In genomic region chr5:43634071-43634601, GRCm38 (mm10) we compare ENCODE assay signal across 20 mouse cellular contexts. TPM values are rescaled to one million over a fixed set of nuclear protein-coding genes. Genes with fewer than 3 reads are reported as not detected.
DNase-seq lines count a peak whose midpoint lies in the region; ATAC-seq lines count a peak whose summit lies in the region.
"Had no signal": no experiment of that assay in that cellular context is flagged by ENCODE, and none has a peak within 500 bp of the region (broad histone marks: within the 10 kb centered on the region; RNA-seq: fewer than 3 reads in every experiment).

No protein-coding gene starts in this region.

- intact Hi-C loops in gastrocnemius, postnatal 36 days (cut with DNase I): loop anchor here (2.0 kb wide), 1 partner anchor 209 kb away; no protein-coding TSS in a partner anchor

- no peaks in the 10 kb centered on the region for H3K27me3 ChIP-seq in hindbrain, embryonic 11.5 days (ENCODE audit: control insufficient read depth, insufficient read depth, low read length)
- no peaks in the 10 kb centered on the region for H3K27me3 ChIP-seq in hindbrain, embryonic 10.5 days (ENCODE audit: insufficient read depth, poor library complexity, severe bottlenecking)
- no peaks in the 10 kb centered on the region for H3K27me3 ChIP-seq in lung, embryonic 15.5 days
- H3K27me3 ChIP-seq in forebrain, embryonic 16.5 days (replicated peaks; ENCODE audit: control insufficient read depth, insufficient read depth, low read length): no peaks in the 10 kb centered on the region
- no peaks in the 10 kb centered on the region for H3K27me3 ChIP-seq in midbrain, embryonic 15.5 days (replicated peaks)
- H3K27me3 ChIP-seq: embryonic facial prominence, embryonic 15.5 days; limb, embryonic 15.5 days had no signal

- no peak overlapping the region for H3K9ac ChIP-seq in hindbrain, embryonic 11.5 days (ENCODE audit: low read depth, low read length)
- H3K9ac ChIP-seq in lung, embryonic 15.5 days: no peak overlapping the region
- no peak overlapping the region for H3K9ac ChIP-seq in forebrain, embryonic 16.5 days (replicated peaks; ENCODE audit: low read depth, low read length)
- no peak overlapping the region for H3K9ac ChIP-seq in midbrain, embryonic 15.5 days
- H3K9ac ChIP-seq: embryonic facial prominence, embryonic 15.5 days; limb, embryonic 15.5 days had no signal

- 86% methylated on average over 5 of the region's 5 CpGs for WGBS in hindbrain, embryonic 11.5 days
- 84% methylated on average over 5 of the region's 5 CpGs for WGBS in hindbrain, embryonic 10.5 days
- 83% methylated on average over 5 of the region's 5 CpGs for WGBS in lung, embryonic 15.5 days
- 85% methylated on average over 5 of the region's 5 CpGs for WGBS in forebrain, embryonic 16.5 days
- WGBS in midbrain, embryonic 15.5 days: 93% methylated on average over 5 of the region's 5 CpGs

- H3K4me2 ChIP-seq in hindbrain, embryonic 11.5 days (replicated peaks; ENCODE audit: low read depth, low read length): no peak overlapping the region
- no peak overlapping the region for H3K4me2 ChIP-seq in lung, embryonic 15.5 days
- no peak overlapping the region for H3K4me2 ChIP-seq in forebrain, embryonic 16.5 days (ENCODE audit: low read length)
- H3K4me2 ChIP-seq in midbrain, embryonic 15.5 days: no peak overlapping the region
- H3K4me2 ChIP-seq: embryonic facial prominence, embryonic 15.5 days; heart, embryonic 11.5 days; limb, embryonic 15.5 days had no signal

- no peak for DNase-seq in hindbrain, embryonic 11.5 days (ENCODE audit: low spot score)
- DNase-seq in hindbrain, embryonic 10.5 days (ENCODE audit: low spot score): no peak
- no peak for DNase-seq in lung, postnatal 10 days
- no peak for DNase-seq in gastrocnemius, postnatal 36 days
- DNase-seq: adrenal gland, postnatal 14 days; cerebellum, adult 11-12 months; gastrocnemius, postnatal 25 days; heart, postnatal 14 days; right cerebral cortex, postnatal 4 days; thymus, postnatal 14 days had no signal

- no peaks in the 10 kb centered on the region for H3K4me1 ChIP-seq in hindbrain, embryonic 11.5 days (replicated peaks; ENCODE audit: control insufficient read depth, insufficient read depth, low read length)
- no peaks in the 10 kb centered on the region for H3K4me1 ChIP-seq in hindbrain, embryonic 10.5 days (replicated peaks)
- no peaks in the 10 kb centered on the region for H3K4me1 ChIP-seq in lung, embryonic 15.5 days
- H3K4me1 ChIP-seq in forebrain, embryonic 16.5 days (replicated peaks; ENCODE audit: control insufficient read depth, insufficient read depth, low read length): no peaks in the 10 kb centered on the region
- no peaks in the 10 kb centered on the region for H3K4me1 ChIP-seq in midbrain, embryonic 15.5 days
- H3K4me1 ChIP-seq: embryonic facial prominence, embryonic 15.5 days; limb, embryonic 15.5 days had no signal

- H3K4me3 ChIP-seq in hindbrain, embryonic 11.5 days (ENCODE audit: low read depth, low read length): no peak overlapping the region
- no peak overlapping the region for H3K4me3 ChIP-seq in hindbrain, embryonic 10.5 days
- H3K4me3 ChIP-seq in lung, embryonic 15.5 days: no peak overlapping the region
- H3K4me3 ChIP-seq in forebrain, embryonic 16.5 days (replicated peaks; ENCODE audit: low read length): no peak overlapping the region
- H3K4me3 ChIP-seq in midbrain, embryonic 15.5 days: no peak overlapping the region
- H3K4me3 ChIP-seq: embryonic facial prominence, embryonic 15.5 days; limb, embryonic 15.5 days had no signal

- no peaks in the 10 kb centered on the region for H3K36me3 ChIP-seq in hindbrain, embryonic 11.5 days (ENCODE audit: control insufficient read depth, insufficient read depth, low read length)
- H3K36me3 ChIP-seq in hindbrain, embryonic 10.5 days: no peaks in the 10 kb centered on the region
- no peaks in the 10 kb centered on the region for H3K36me3 ChIP-seq in lung, embryonic 15.5 days
- no peaks in the 10 kb centered on the region for H3K36me3 ChIP-seq in forebrain, embryonic 16.5 days (ENCODE audit: control insufficient read depth, insufficient read depth)
- H3K36me3 ChIP-seq in midbrain, embryonic 15.5 days (replicated peaks): no peaks in the 10 kb centered on the region
- H3K36me3 ChIP-seq: embryonic facial prominence, embryonic 15.5 days; limb, embryonic 15.5 days had no signal

- no peak overlapping the region for H3K27ac ChIP-seq in hindbrain, embryonic 11.5 days (ENCODE audit: low read depth, low read length)
- H3K27ac ChIP-seq in hindbrain, embryonic 10.5 days: no peak overlapping the region
- H3K27ac ChIP-seq in lung, embryonic 15.5 days: no peak overlapping the region
- no peak overlapping the region for H3K27ac ChIP-seq in forebrain, embryonic 16.5 days (ENCODE audit: low read length)
- H3K27ac ChIP-seq in midbrain, embryonic 15.5 days: no peak overlapping the region
- H3K27ac ChIP-seq: embryonic facial prominence, embryonic 15.5 days; limb, embryonic 15.5 days; macrophage had no signal

- ATAC-seq in hindbrain, embryonic 11.5 days (ENCODE audit: low FRiP score): peak; percentile 40; the same call in 1 of the 2 replicates
- peak; percentile 35; the same call in 1 of the 2 replicates for ATAC-seq in lung, embryonic 15.5 days (ENCODE audit: borderline replicate concordance, extremely low read depth, low FRiP score, low TSS enrichment)
- peak; percentile 52 for ATAC-seq in forebrain, embryonic 16.5 days
- peak; percentile 58; the same call in 1 of the 2 replicates for ATAC-seq in midbrain, embryonic 15.5 days (replicated peaks)
- no peak for ATAC-seq in activated CD4-positive, CD25-positive, alpha-beta regulatory T cell, adult 4 months
- ATAC-seq: inflammation-experienced regulatory T-cells, adult 6 months had no signal

- H3K9me3 ChIP-seq in hindbrain, embryonic 11.5 days (ENCODE audit: control insufficient read depth, low read length): no peaks in the 10 kb centered on the region
- H3K9me3 ChIP-seq in hindbrain, embryonic 10.5 days: no peaks in the 10 kb centered on the region
- H3K9me3 ChIP-seq in lung, embryonic 15.5 days: no peaks in the 10 kb centered on the region
- H3K9me3 ChIP-seq in forebrain, embryonic 16.5 days (ENCODE audit: control insufficient read depth, low read length): no peaks in the 10 kb centered on the region
- no peaks in the 10 kb centered on the region; the same call in 1 of the 2 replicates for H3K9me3 ChIP-seq in midbrain, embryonic 15.5 days
- H3K9me3 ChIP-seq: embryonic facial prominence, embryonic 15.5 days; limb, embryonic 15.5 days had no signal

RNA-seq across cellular contexts. Expression of gene Cc2d2a, which starts 28.0 kb away (rescaled TPM):
- polyA plus RNA-seq in hindbrain, embryonic 11.5 days (2014; fragmentation: Nextera tagmentation; extraction: Ambion mirVana): 7.4 and 9.4 TPM in 2 replicates
- polyA plus RNA-seq in hindbrain, embryonic 10.5 days (2016; fragmentation: Nextera tagmentation; extraction: Ambion mirVana): 8.5 and 9.8 TPM in 2 replicates
- polyA plus RNA-seq in lung, embryonic 15.5 days (2015; fragmentation: Nextera tagmentation; extraction: Ambion mirVana): 14.0 and 15.5 TPM in 2 replicates
- polyA plus RNA-seq in forebrain, embryonic 16.5 days (2015; fragmentation: Nextera tagmentation; extraction: Ambion mirVana): 7.8 and 9.8 TPM in 2 replicates
- polyA plus RNA-seq in midbrain, embryonic 15.5 days (2015; fragmentation: Nextera tagmentation; extraction: Ambion mirVana): 7.6 and 8.5 TPM in 2 replicates
- 1 to 10 TPM; 1.3 TPM for polyA plus RNA-seq in activated CD4-positive, CD25-positive, alpha-beta regulatory T cell, adult 4 months (2017; shearing (Covaris generic))
- 1 to 10 TPM; 5.0 to 5.9 TPM for total RNA-seq in gastrocnemius, postnatal 36 days (2021)
- total RNA-seq: monocyte, adult 5-6 weeks had no signal
